Mouse (Mus musculus) cortical plate, adult 2 months (tissue): Measurements from ENCODE around the gene Gm44805.

Source experiments
- CTCF ChIP-seq: fragments of 200-500 bp; IDR thresholded peaks from 2 replicates; pipeline ENCODE4 v1.5.1; 2011; ENCODE audit warnings: mild to moderate bottlenecking, control low read depth, low read length; ENCODE audit not compliant: insufficient read depth; ENCODE audit errors: extremely low read depth
- POLR2A ChIP-seq: fragments of 200-500 bp; IDR thresholded peaks from 2 replicates; pipeline ENCODE4 v1.6.1; 2011; ENCODE audit warnings: mild to moderate bottlenecking, low read length, control low read depth; ENCODE audit not compliant: insufficient read depth; ENCODE audit errors: extremely low read depth

DNA sequence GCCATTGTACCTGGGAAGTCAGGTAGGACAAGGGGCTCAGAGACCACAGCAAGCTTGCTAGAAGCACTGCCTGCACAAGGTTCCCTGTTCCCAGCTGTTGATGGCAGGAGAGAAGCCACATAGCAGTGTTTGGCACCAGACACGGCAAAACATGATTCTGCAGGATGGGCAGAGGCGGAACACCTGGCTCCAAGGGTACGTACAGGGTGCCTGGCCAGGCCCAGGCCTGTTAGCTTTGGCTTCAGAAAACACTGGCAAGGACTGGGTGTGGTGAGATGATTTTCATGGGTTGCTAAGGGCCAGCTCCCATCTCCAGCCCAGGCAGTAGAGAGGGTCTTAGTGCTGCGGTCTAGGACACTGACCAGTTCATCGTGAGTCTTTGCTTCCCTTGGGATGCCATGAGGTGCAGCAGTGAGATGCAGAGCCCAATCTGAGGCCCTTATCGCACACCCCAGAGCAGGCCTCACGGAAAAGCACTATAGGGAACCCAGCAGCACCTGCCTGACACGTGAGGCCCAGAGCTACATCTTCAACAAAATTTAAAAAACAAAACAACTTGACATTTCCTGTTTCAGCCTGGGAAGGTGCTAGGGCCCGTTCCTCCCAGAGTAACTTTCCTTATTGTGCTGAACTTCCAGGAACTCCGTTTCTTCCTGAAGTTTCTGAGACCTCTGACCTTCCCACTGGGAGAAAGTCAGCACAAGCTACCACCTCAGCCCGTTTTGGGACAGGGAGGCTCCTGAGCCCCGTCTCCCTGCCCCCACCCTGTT, 19.3 kb upstream of the Gm44805 start:
- no peak for TF ChIP-seq CTCF
- TF ChIP-seq POLR2A: no peak
